Mouse (Mus musculus) granulocyte monocyte progenitor cell, adult 5-6 weeks (primary cell): ENCODE data around the gene Golgb1. TPM values are rescaled to one million over a fixed set of nuclear protein-coding genes. Genes with fewer than 3 reads are reported as not detected.

Experiments
- ATAC-seq: replicated peaks from 2 replicates; pipeline ENCODE4 v1.8.0; 2016; ENCODE audit warnings: mild to moderate bottlenecking, moderate TSS enrichment, inconsistent platforms; ENCODE audit not compliant: poor library complexity, severe bottlenecking
- total RNA-seq, 2 experiments: library from RNA; stranded (forward) in 1 of 2; stranded (reverse) in 1 of 2; fragments of 200-712, 200-1000 nt in 1 of 2; fragments of >200 nt in 1 of 2; fragmentation: Nextera tagmentation in 1 of 2; gene quantifications; 2 replicates each; pipeline ENCODE4 v1.2.3; 2014 to 2017

The Golgb1 gene
- total RNA-seq, 2 experiments from 2014 or later = 31.5 to 32.4 TPM

DNA sequence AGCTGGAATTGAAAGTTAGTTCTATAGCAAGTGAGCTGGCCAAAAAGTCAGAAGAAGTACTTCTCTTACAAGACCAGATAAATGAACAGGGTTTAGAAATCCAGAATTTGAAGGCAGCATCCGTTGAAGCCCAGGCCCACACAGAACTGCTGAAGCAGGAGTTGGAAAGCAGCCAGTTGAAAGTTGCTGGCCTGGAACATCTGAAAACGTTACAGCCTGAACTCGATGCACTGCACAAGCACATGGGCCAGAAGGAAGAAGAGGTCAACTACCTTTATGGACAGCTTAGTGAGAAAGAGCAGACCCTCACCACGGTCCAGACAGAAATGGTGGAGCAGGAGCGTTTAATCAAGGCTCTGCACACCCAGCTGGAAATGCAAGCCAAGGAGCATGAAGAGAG is 39.3 kb downstream of the Golgb1 start:
- ATAC-seq = no peak

DNA sequence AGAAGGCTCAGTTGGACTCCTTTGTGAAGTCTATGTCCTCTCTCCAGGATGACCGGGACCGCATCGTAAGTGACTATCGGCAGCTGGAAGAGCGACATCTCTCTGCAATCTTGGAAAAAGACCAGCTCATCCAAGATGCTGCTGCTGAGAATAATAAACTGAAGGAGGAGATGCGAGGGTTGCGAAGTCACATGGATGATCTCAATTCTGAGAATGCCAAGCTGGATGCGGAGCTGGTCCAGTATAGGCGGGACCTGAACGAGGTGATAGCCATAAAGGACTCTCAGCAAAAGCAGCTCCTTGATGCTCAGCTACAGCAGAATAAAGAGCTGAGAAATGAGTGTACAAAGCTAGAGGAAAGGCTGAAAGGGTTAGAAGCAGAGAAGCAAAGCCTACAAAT is 43.6 kb downstream of the Golgb1 start:
- ATAC-seq = no peak

DNA sequence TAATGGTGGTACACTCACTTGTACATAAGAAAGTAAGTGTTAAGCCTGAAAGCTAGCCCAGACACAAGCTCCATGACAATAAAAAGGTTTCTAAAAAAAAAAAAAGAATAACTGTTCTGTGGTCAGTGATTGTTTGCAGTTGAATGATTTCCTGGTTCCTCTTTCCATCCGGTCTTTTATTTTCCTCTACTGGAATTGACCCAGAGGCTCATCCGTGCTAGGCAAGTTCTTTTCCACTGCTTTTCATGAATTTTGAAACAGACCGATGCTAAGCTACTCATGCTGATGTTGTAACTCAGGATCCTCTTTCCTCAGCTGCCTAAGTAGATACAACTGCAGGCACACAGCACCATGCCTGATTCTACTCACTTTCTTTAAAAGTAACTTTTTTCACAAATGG is 45.5 kb downstream of the Golgb1 start:
- peak; percentile 92 for ATAC-seq

DNA sequence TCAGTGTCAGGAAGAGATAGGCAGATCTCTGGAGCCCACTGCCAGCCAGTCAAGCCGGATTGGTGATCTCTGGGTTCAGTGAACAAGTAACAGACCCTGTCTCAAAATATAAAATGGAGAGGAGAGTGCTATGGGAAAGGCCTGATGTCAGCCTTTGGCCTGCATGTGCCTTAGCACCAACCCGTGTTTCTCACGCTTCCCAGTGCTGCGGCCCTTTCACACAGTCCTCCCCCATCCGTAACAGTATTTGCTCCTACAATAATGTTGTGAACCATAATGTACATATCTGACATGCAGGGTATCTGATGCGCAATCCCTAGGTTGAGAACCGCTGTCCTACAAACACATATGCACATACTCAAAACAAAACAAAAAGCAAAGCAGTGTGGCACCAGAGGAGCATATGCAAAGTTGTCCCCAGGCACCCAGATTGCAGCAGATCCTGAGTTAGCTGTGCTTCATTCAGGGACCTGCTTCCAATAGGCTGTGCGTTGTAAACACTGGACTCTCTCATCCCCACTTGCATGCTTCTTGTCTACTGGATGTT is 46.2 kb downstream of the Golgb1 start:
- ATAC-seq = no peak

DNA sequence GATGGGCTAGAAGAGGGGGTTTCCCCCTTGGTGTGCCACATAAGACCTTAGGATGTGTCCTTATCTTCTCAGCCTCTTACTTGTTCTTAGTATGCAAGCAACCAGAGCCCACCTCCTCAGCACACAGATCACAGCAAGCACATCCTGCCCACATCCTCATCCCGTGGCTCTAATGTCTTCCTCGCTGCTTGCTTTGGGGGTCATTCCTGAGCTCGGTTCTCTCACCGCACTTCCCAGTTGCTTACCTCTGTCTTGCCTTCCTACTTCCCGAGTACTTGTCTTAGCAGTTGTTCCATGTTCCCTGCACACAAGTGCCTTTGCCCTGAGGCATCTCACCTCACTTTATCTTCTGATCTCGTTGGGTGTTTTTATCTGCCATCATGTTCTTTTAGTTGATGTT is 47.0 kb downstream of the Golgb1 start:
- ATAC-seq = no peak

DNA sequence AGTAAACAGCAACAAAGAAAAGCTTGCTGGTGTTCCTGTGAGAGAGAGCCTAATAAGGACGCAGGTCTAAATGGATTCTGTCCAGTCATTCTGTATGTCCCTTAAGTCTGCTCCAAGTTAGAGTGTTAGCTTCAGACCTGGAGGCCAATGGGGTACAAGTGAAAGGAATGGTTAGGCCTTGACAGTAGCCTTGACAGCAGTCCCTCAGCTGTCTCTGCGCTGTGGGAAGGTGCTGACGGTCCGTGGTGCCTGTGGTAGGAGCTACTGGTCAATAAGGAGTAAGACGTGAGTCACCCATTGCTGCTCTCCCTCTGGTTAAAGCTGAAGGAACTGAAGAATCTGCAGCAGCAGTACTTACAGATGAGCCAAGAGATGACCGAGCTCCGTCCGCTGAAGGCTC is 49.4 kb downstream of the Golgb1 start:
- ATAC-seq = no peak

DNA sequence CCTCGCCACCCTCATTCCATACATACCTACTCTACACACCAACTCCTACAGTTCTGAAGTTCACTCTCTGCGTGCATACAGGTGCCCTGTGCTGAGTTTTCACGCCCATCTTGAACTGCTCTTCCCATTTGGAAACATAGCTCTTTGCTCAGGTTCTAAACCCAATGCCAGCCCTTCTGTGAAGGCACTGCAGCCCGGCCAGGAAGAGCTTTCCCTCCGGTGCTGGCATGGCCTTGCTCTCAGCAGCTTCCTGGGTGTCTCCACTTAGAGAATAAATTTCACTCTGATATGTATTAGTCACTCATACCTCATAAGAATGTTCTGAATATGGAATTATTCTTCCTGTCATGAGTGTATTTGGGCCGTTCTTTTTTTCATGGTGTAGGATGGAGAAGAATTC is 50.4 kb downstream of the Golgb1 start:
- no peak for ATAC-seq

DNA sequence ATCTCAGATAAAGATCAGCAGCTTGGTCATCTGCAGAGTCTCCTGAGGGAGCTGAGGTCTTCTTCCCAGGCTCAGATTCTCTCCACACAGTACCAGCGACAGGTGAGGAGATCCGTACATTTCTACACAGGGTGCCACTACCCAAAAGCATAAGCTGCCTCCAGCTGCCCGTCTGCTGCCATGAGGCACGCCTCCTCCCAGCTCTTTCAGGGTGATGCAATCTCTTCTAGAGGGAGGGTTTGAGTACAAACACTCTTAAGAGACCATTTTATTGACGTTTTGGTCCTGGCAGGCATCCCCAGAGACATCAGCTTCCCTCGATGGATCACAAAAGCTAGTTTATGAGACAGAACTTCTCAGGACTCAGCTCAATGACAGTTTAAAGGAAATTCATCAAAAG is 50.9 kb downstream of the Golgb1 start:
- ATAC-seq = no peak

DNA sequence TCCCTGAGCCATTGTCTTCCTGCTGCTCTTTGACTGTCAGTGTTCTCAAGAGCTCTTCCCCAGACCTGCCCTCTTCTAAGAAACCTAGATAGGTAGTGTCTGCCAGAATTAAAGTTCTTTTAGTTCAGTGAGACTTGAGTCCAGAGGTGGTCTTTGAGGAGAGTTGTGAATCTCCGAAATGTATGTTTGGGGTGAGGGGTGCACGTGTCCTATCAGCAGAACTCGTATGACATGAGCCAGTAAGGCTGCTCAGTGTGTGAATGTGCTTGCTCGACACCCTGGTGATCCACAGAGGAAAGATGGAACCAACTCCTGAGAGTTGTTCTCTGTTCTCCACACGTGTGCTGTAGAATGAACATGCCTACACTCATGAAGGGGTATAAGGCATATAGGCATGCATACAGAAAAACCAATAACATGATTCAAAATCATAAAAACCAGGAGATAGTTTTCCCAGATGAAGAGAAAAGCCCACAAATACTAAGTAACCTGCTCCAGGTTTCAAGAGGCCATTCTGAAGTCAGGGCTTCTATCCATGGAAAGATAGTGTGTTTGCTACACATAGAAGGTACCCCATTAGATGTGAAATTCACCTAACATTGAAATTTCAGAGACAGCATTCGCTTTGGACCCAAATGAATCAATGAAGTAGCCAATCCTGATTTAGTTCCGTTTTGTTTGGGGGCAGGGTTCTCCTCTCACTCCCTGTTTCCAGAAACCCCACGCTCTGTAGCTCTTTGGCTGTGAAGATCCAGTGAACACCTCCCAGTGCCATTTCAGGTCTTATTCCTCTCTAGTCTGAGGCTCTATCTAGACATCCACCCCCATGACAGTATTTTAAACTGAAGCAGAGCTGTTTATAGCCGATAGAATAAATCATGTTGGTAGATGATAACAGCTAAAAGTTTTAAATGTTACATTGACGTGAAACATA is 51.8 kb downstream of the Golgb1 start:
- no peak for ATAC-seq

DNA sequence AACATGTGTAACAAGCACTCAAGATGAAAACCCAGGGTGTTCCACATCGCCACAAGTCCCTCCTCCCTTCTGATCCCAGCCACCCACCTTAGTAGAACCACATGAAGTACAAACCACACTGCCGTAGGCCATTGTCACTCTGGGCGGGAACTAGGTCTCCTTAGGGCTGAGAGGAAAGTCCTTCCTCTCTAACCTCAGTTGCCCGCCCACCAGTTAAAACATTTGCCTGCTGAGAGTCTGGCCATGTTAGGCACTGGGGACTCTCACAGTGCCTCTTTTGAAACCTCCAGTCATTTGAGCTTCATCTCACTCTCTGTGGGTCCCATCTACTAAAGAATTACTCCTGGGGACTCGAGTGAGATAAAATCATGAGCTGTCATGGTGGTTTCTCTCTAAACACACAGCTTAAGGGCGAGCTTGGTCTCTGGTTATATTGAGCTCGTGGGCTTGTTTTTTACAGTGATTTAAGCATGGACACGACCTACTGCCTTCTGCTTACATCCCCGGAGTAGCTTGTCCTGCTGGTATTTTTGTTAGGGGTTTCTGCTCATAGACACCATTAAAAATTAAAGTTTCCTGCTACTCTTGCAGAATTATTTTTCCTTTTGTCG is 52.7 kb downstream of the Golgb1 start:
- no peak for ATAC-seq

DNA sequence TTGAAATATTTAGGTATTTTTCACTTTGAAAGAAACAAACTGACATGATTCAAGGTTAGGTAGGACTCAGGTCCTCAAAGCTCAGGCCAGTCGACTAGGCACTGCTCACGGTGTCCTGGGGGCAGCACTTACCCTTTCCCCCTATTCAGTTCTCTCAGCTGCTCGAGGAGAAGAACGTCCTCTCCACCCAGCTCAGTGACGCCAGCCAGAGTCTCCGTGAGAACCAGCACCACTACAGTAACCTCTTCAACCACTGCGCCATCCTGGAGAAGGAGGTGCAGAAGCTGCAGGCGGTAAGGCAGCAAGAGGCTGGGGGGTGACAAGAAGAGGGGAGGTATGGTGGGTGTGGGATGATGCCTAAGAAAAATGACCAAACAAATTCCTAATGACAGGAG is 53.2 kb downstream of the Golgb1 start:
- ATAC-seq = no peak

DNA sequence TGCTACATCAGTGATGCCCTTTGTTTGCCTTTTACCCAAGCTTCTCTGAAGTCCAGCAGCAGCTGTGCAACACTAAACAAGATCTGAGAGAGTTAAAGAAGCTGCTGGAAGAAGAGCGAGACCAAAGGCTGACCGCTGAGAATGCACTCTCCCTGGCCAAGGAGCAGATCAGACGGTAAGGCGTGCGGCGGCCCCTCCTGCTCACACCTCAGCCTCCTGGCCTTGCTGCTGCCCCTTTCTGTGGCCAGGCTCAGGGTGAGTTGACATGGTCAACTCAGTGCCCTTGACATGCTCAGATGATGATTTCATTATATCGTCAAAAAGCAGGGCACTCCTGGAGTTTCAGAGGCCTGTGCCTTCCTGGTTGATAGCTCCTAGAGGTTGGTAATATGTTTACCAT is 54.3 kb downstream of the Golgb1 start:
- ATAC-seq = no peak

DNA sequence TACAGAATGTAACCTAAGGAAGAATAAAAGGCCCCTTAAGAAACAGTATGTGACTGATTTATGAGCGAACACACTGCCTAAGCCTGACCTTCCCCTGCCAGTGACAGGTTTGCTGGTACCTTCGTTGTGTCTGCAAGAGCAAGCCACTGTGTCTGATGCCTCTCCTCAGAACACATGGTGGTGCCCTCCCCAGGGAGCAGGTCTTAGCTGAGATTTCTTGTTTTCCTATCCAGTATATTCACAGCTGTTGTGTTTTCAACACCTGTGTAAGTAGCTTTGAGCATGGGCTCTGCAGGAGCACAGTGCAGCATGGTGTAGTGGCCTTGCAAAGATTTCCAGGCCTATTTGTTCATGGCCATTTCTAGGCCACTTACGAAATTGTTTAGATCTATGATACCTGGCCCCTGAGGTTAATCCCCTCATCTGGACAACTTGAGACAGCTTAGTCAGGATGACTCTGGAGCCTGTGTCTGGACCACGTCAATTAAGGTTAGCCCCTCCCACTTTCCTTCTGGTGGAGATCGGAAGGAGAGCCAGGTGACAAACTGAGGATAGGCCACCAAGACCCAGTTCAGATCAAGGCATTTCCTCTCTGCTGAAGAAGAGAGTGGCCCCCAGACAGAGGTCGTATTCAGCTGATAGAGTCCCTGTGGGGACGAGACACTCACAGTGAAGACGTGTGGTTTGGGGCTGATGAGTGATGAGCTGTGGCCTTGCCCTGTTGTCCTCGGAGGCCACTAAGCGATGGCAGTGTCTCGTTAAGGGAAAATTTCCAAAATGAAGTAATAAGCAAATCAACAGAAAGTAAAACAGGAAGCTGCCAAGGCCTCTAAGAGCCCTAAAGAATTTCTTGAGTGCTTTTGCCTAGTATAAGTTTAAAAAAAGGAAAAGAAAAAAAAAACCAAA is 55.5 kb downstream of the Golgb1 start:
- peak; percentile 45 for ATAC-seq

DNA sequence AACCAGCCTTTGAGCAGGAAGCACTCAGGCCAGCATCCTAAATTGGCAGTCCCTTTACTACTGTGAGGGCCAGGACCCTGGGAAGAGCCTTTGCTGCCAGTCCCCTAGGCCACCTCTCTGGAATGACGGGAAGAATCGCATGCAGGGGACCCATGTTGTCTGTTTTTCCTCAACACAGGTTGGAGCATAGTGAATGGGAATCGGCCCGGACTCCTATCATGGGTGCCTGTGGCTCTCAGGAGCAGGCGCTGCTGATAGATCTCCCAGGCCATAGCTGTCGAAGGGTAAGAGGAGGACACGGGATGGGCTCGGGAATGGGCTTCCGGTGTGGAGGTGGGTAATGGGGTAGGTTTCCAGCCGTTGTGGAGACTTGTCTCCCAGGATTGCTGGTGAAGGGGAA is 56.4 kb downstream of the Golgb1 start:
- no peak for ATAC-seq

DNA sequence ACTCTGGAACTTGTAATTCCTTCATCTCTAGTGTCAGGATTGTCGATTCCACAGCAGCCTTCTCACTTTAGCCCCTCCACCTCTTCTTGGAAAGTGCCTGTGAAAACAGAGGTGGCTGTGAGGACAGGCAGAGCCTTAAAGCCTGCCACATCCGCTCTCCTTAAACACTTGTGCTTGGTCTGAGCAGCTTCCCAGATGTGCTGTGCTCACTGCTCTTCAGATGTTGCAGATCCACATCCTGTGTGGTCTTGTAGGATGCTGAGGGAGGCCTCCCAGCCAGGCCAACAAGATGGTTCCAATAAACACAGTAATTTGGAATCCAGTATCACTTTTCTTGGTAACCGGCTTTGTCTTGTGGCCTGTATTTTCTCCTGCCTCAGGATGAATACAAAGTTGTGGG is 57.0 kb downstream of the Golgb1 start:
- ATAC-seq = no peak

DNA sequence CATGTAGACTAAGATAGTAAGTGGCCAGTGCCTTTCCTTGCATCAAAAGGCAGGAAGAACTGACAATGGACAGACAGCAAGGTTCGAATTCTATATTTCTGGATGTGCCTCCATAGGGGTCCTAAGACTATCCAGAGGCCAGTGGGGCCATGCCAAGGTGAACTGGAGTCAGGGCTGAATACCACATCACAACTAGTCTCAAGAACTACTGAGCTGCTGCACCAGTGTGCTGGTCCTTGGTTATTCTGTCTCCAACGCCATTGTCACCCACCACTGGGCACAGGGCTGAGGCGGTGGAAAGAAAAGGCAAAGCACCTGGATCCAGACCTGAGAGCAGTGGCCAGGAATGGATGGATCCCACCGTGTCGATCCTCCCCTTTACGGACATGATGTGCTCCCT is 57.6 kb downstream of the Golgb1 start:
- ATAC-seq = no peak

DNA sequence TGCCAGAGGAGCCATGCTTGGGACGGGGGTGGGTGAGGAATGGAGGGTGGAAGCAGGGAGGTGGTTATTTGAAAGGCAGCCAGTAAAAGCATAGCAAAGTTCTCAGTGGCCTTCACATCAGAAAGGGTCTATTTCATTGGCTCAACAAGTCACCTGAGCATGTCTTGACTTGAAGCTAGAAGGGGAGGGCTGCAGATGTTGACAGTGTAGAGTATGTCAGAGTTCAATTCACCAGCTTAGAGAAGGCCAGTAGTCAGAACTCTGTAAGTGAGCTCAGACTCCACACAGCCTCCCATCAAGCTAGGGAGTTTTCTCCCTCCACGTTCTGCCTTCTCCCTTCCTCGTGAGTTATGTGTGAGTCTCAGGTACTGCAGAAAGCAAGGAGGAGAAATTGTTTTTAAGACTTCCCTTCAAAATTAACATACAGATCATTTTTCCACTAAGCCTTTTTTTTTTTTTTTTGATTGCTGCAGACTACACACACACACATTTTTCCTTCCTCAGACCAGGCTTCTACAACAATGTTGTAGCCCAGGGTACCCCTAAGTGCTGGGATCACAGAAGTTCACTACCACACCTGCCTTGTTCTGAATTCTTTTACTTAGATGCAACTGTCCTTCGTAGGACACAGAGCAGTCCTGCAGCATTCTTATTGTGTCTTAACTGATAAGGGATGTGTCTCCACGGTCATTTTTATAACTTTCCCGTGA is 59.3 kb downstream of the Golgb1 start:
- 0 out of 2 replicates have a peak, but pooled peaks have one; percentile 6 for ATAC-seq

DNA sequence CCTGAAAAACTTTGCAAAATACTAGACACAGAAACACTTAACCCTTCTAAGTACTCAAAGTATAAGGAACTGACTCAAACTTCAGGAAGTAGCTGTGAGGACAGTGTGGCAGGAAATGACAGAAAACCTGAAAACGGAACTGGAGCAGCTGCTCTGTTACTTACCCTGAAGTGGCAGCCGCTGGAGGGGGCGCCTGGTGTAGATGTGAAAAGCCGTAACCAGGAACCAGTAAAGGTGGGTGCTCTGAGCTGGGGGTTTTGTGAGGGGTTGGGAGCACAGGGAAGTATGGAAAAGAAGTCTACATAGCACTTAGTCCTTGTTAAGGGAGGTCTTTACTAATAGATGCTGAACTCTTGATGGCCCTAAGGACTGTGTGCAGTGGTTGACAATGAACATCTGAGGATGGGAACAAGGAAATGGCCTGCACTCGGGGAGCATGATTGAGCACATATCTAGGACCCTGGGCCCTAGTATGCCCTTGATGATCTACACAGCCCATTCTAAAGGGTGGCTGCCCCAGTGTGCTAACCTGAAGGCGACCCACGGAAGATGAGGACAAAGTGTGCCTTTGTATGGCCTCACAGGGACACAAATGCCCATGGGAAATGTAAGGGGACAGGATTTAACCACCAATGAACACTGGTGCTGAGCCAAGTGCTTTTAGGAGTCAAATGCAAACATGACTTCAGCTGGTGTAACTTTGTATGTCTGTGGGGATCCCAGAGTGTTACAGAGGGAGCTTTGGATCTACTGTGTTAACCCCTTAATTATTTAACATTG is 60.1 kb downstream of the Golgb1 start, which contains the start of gene Hcls1:
TSS of gene Hcls1 (plus strand) at position 143 of the 780 bp plus-strand sequence.
- peak; percentile 69 for ATAC-seq

DNA sequence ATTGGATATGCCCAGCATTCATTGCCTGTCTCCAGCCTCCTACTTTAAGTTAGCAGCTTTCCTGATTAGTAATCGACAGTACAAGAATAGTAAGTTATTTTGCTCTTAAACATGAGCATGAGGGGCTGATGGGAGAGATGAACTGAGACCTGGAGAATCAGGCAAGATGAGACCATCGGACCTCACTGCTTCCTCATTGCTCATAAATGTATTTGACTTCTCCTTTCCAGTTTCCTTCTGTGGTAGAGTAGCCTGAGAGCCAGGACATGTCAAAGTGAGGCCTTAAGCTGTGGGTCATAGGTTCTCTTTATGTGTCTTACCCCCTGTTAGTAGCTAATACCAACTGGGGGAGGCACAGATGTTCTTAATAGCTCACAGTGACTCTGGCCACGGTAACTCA is 60.9 kb downstream of the Golgb1 start:
- peak; percentile 68 for ATAC-seq
